Mouse (Mus musculus): ENCODE results near the gene Mecr.
A peak's percentile ranks its signal among the peaks of the same experiment; 100 is the strongest.
"Not testable (repeated sequence)": the region's sequence is repeated elsewhere in the genome, so short reads cannot be mapped to it uniquely, and the experiment has no call there.

Gene Mecr

GRCm38 (mm10) chr4:131843290-131843743, at the start of gene Mecr:
Gene Mecr (plus strand): TSS chr4:131843470.
- DNase-seq (ENCODE audit: low spot score in 2 of 2), result peak; percentile 92 to 94

DNA sequence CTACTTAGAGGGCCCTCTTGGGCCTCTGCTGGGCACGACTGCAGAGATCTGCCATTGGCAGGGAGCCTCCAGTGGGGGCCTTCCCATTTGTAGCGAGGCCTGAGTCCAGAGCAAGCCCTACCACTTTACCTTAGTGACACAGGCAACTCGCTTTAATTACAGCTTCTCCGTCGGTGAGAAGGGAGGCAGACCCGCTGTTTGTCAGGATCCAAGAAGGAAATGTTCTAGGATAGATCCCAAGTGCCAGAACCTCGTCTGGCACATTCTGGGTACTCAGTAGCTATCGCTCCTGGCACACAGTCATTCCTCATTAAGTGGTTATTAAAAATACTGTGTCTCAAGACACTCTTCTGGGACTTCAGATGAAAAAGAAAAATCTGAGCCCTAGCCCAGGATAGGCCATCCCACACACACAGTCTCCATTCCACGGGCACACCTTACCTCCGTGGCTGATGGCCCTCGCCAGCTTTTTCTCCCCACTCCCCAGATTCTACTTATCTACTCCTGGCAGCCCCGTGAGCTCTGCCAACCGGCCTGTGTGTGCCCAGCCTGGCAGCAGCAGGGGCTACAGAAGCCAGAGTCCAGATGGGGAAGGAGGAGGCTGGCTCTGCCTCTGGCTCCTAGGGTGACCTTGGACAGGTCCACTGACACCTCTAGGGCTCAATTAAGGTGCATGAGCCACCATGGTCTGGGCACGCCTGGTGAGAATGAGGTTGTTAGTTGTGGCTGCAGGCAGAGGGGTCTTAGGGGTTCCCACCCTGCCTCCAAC, 46.8 kb upstream of the Mecr start:
- DNase-seq (ENCODE audit: low spot score in 2 of 2), result no peak

- no peak for DNase-seq (ENCODE audit: low spot score in 2 of 2)
Observed at GRCm38 (mm10) chr4:131797483-131797882, 45.8 kb upstream of the Mecr start.

DNA sequence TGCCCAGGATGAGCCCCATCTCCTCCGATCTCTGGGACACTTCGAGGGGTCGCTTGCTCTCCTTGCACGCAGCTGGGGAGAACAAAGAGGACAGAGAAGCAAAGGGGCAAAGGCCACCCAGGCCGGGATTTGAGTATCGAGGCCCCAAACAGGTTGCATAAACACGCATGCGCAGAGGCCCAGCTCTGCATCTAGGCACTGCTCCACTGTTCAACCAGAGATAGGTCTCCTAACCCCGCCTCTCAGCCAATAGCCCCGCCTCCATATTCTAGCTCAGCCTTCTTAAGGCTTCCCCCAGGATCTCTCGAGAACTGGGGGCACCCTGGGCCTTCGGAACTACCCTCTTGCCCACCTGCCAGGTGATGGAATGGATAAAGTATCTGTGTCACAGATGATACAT, 45.4 kb upstream of the Mecr start:
- no peak for DNase-seq (ENCODE audit: low spot score in 2 of 2)

GRCm38 (mm10) chr4:131798968-131799367, 44.3 kb upstream of the Mecr start:
- no peak for DNase-seq (ENCODE audit: low spot score in 2 of 2)

- no peak for DNase-seq (ENCODE audit: low spot score in 2 of 2)
Observed at GRCm38 (mm10) chr4:131803846-131804245, 39.4 kb upstream of the Mecr start.

DNA sequence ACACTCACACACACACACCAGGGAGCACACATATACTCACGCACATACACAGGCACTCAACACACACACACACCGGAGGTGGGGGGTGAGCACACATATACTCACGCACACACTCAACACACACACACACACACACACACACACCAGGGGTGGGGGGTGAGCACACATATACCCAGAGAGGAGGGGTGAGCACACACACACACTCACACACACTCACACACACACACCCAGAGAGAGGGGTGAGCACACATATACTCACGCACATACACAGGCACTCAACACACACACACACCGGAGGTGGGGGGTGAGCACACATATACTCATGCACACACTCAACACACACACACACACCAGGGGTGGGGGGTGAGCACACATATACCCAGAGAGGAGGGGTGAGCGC, 38.5 kb upstream of the Mecr start:
- DNase-seq (ENCODE audit: low spot score in 2 of 2), result not testable (repeated sequence)

DNA sequence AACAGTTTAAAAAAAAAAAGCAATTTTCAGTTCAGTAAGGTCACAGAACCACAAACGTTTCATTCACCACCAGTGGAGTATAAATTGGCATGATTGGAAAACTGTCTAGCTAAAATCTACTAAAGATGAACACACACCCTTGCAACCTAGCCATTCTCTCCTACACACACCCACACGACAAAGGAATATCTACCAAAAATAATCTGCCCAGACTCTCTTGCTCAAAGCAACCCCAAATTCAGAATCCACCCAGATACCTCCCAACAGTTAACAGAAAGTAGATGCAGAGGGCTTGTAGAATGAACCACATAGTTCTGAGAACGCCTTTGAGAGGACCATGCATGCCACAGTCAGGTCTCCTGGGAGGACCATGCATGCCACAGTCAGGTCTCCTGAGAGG, 38.0 kb upstream of the Mecr start:
- DNase-seq (ENCODE audit: low spot score in 2 of 2), result no peak

DNA sequence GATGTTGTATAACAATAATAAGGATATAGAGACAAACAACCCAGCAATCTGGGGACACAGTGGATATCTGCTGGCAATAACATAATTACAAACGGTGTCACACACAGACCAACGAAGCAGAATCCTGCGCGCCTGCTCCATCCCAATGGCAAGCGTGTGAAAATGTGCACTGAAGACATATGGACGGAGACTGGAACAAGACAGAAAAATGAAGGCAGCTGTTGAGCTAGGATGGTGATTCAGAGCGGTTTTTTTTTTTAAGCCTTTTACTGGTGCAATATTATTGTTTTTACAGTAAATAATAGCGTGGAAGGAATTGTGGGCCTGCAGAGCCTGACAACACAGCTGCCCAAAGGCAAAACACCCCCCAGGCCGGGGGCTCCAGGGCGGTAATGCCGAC, 30.8 kb upstream of the Mecr start:
- DNase-seq (ENCODE audit: low spot score in 2 of 2), result no peak

GRCm38 (mm10) chr4:131813798-131814197, 29.5 kb upstream of the Mecr start:
- no peak for DNase-seq (ENCODE audit: low spot score in 2 of 2)

GRCm38 (mm10) chr4:131814869-131815268, 28.4 kb upstream of the Mecr start:
- DNase-seq (ENCODE audit: low spot score in 2 of 2), result no peak

DNA sequence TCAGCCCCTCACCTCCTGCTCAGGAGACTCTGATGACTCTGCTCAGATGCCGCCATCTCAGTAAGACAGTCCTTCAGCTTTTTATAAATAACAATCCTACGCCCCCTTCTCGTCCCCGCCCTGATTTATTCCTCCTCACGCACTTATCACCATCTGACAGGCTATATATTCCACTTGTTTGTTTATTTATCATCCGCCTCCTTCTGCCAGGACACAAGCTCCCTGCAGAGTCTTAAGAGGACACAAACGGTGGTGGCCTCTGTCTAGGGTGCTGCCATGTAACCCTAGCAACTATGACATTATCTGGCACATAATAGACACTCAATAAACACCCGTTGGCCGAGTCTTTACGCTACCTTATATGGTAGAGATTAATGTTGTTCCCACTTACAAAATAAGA, 27.5 kb upstream of the Mecr start:
- no peak for DNase-seq (ENCODE audit: low spot score in 2 of 2)

GRCm38 (mm10) chr4:131818926-131819325, 24.3 kb upstream of the Mecr start:
- no peak for DNase-seq (ENCODE audit: low spot score in 2 of 2)

DNA sequence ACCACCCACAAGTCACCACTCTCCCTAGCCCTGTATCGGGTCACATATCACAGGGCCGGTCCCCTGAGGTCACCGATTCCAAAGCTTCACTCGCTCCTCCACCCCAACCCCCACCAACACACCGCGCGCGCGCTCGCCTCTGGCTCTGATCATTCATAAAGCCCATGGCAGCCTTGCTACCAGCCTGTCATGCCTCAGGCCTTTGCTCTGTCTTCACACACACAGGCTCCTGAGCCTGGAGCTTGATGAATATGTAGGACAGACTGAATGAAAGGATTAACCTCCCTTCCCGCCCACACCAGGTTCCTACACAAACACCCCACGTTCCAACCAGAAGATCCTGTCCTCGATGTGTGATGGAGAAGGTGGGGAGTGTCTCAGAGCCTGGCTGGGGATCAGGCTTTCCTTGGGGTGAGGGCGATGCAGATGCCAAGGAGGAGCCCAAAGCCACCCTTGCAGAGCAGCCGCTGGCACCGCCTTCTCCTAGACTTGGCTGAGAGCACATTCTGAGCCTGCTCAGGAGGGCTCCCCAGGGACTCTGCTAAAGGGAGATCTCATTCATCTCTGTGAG, 22.0 kb upstream of the Mecr start:
- no peak for DNase-seq (ENCODE audit: low spot score in 2 of 2)

DNA sequence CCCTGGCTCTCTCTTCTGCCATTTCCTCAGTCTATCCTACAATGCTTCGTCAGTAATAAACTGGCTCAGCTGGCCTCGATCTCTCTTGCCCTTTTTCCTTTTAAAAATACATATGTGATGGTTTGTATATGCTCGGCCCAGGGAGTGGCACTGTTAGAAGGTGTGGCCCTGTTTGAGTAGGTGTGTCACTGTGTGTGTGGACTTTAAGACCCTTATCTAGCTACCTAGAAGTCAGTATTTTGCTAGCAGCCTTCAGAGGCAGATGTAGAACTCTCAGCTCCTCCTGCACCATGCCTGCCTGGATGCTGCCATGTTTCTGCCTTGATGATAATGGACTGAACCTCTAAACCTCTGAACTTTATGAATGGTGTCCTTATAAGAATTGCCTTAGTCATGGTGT, 20.7 kb upstream of the Mecr start:
- DNase-seq (ENCODE audit: low spot score in 2 of 2), result no peak

DNA sequence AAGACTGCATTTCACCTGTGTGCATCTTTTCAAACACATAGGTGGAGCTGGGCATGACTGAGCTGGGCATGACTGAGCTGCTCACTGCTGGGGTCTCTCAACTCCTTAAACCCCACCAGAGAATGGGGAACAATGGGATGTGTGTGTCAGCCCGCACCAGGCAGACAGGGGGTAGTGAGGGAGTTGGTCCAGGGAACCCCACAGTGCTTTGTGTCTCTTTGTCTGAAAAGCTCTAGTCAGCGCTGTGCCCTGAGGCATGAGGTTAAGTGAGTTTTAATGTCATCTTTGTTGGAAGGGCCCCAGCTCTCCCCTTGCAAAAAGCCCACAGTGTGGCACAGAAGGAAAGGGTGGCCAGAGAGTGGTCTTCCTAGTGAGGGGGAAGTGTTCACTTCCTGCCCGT, 18.3 kb upstream of the Mecr start:
- no peak for DNase-seq (ENCODE audit: low spot score in 2 of 2)

GRCm38 (mm10) chr4:131825830-131826229, 17.4 kb upstream of the Mecr start:
- peak in 1 of 2 experiments; percentile 52 for DNase-seq (ENCODE audit: low spot score in 2 of 2)

- peak in 1 of 2 experiments; percentile 40 for DNase-seq (ENCODE audit: low spot score in 2 of 2)
Observed at GRCm38 (mm10) chr4:131826905-131827304, 16.4 kb upstream of the Mecr start.

DNA sequence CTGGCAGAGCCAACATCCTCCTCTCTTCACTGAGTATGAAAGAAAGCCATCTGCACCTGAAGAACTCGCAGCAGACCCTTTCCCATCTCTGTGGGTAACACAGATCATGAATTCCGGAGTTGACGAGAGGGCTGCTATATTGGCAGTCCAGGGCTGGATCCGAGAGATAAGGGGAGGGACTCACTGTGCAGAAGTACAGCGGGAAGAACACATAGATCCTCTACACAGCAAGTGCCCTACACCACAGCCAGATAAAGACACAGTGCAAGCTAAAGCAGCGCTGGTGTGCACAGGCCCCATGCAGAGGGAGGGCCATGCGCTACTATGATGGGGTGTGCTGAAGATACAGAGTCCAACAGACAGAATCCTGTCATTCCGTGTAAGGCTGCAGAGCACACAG, 14.1 kb upstream of the Mecr start:
- DNase-seq (ENCODE audit: low spot score in 2 of 2), result no peak

- DNase-seq (ENCODE audit: low spot score in 2 of 2), result no peak
Observed at GRCm38 (mm10) chr4:131831546-131832045, 11.7 kb upstream of the Mecr start.

- DNase-seq (ENCODE audit: low spot score in 2 of 2), result no peak
Observed at GRCm38 (mm10) chr4:131832759-131833407, 10.4 kb upstream of the Mecr start.

- DNase-seq (ENCODE audit: low spot score in 2 of 2), result no peak
Observed at GRCm38 (mm10) chr4:131833971-131834609, 9.2 kb upstream of the Mecr start.

All from urinary bladder, postnatal 36 days (tissue).